Comparison of ENCODE assay signal across 9 mouse cellular contexts in the genomic region with DNA sequence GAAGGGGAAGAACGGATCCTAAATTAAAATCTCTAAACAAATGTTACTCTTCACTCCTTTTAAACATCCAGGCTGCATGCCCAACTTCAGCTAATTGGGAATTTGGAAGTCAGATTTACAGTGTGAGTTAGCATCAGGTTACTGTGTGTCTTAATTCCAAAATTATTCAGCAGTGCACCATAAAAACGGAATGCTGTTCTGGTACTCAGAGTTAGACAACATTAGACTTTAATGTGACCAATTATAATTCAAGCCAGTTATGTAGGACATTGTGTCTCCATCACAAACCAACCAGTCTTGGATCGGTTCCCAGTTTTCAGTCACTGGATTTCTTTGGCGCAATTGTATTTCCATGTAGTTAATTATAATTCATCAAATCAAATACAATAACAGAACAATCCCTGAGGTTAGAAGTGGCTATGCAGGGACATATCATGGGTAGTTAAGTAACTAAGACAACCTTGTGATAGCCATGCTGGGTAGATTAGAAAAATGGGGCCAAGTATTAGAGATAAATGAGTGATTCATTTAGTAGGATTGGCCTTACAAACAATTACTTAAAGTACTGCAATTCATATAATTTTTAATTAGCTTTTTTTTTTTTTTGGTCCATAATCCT.
DNase-seq lines count a peak whose midpoint lies in the region; ATAC-seq and TF ChIP-seq lines count a peak whose summit lies in the region.
"Had no signal": no experiment of that assay in that cellular context is flagged by ENCODE, and none has a peak within 500 bp of the region (broad histone marks: within the 10 kb centered on the region; RNA-seq: fewer than 3 reads in every experiment).

No protein-coding gene starts in this region.

- H3K4me2 ChIP-seq in hindbrain, embryonic 14.5 days (replicated peaks), result no peak overlapping the region
- no peak overlapping the region for H3K4me2 ChIP-seq in hindbrain, embryonic 11.5 days (replicated peaks; ENCODE audit: low read depth, low read length)
- H3K4me2 ChIP-seq: hindbrain, embryonic 15.5 days; lung, embryonic 15.5 days had no signal

- ATAC-seq in hindbrain, embryonic 14.5 days (ENCODE audit: low FRiP score), result peak; percentile 73; the same call in 1 of the 2 replicates
- ATAC-seq in hindbrain, embryonic 11.5 days (ENCODE audit: low FRiP score), result no peak

- WGBS in hindbrain, embryonic 14.5 days, result 58% methylated on average over 4 of the region's 4 CpGs
- 90% methylated on average over 4 of the region's 4 CpGs for WGBS in hindbrain, embryonic 11.5 days

- DNase-seq in hindbrain, embryonic 14.5 days (ENCODE audit: low spot score), result peak; percentile 39
- no peak for DNase-seq in hindbrain, embryonic 11.5 days (ENCODE audit: low spot score)
- peak; percentile 50 to 53 for DNase-seq in right cerebral cortex, postnatal 10 days (ENCODE audit: low spot score in 2 of 2)
- DNase-seq in right cerebral cortex, postnatal 14 days, result no peak
- DNase-seq in layer of hippocampus, adult 8-10 months (ENCODE audit: low spot score in 2 of 2), result peak; percentile 11 to 51
- no peak for DNase-seq in spleen, postnatal 36 days (ENCODE audit: low spot score in 2 of 2)
- no peak for DNase-seq in gastrocnemius, adult 2 months

- no peak overlapping the region for H3K4me3 ChIP-seq in hindbrain, embryonic 14.5 days (replicated peaks; ENCODE audit: low read length)
- H3K4me3 ChIP-seq in hindbrain, embryonic 11.5 days (ENCODE audit: low read depth, low read length), result no peak overlapping the region
- H3K4me3 ChIP-seq in gastrocnemius, adult 2 months, result no peak overlapping the region
- H3K4me3 ChIP-seq: hindbrain, embryonic 15.5 days; lung, embryonic 15.5 days had no signal

- no peak for TF ChIP-seq CTCF in gastrocnemius, adult 2 months (IDR thresholded peaks at IDR 0.05)

- no peaks in the 10 kb centered on the region for H3K9me3 ChIP-seq in hindbrain, embryonic 14.5 days (ENCODE audit: control insufficient read depth, low read length)
- H3K9me3 ChIP-seq in hindbrain, embryonic 11.5 days (ENCODE audit: control insufficient read depth, low read length), result no peaks in the 10 kb centered on the region
- H3K9me3 ChIP-seq: hindbrain, embryonic 15.5 days; lung, embryonic 15.5 days had no signal

- no peaks in the 10 kb centered on the region for H3K4me1 ChIP-seq in hindbrain, embryonic 14.5 days (replicated peaks; ENCODE audit: control insufficient read depth, insufficient read depth, low read length)
- no peaks in the 10 kb centered on the region for H3K4me1 ChIP-seq in hindbrain, embryonic 11.5 days (replicated peaks; ENCODE audit: control insufficient read depth, insufficient read depth, low read length)
- H3K4me1 ChIP-seq: lung, embryonic 15.5 days had no signal

- no peaks in the 10 kb centered on the region for H3K36me3 ChIP-seq in hindbrain, embryonic 14.5 days (replicated peaks; ENCODE audit: control insufficient read depth, insufficient read depth)
- H3K36me3 ChIP-seq in hindbrain, embryonic 11.5 days (ENCODE audit: control insufficient read depth, insufficient read depth, low read length), result no peaks in the 10 kb centered on the region
- H3K36me3 ChIP-seq: hindbrain, embryonic 15.5 days; lung, embryonic 15.5 days had no signal

- H3K27me3 ChIP-seq in hindbrain, embryonic 14.5 days (ENCODE audit: control insufficient read depth, insufficient read depth, low read length), result no peaks in the 10 kb centered on the region
- no peaks in the 10 kb centered on the region for H3K27me3 ChIP-seq in hindbrain, embryonic 11.5 days (ENCODE audit: control insufficient read depth, insufficient read depth, low read length)
- H3K27me3 ChIP-seq: hindbrain, embryonic 15.5 days; lung, embryonic 15.5 days had no signal

- H3K27ac ChIP-seq in hindbrain, embryonic 14.5 days, result no peak overlapping the region
- no peak overlapping the region for H3K27ac ChIP-seq in hindbrain, embryonic 11.5 days (ENCODE audit: low read depth, low read length)
- no peak overlapping the region for H3K27ac ChIP-seq in gastrocnemius, adult 2 months
- H3K27ac ChIP-seq: hindbrain, embryonic 15.5 days; lung, embryonic 15.5 days had no signal

- intact Hi-C loops in gastrocnemius, adult 2 months (cut with DNase I), result no loop called here

- H3K9ac ChIP-seq in hindbrain, embryonic 14.5 days, result no peak overlapping the region
- no peak overlapping the region for H3K9ac ChIP-seq in hindbrain, embryonic 11.5 days (ENCODE audit: low read depth, low read length)
- H3K9ac ChIP-seq: hindbrain, embryonic 15.5 days; lung, embryonic 15.5 days had no signal

Comparison
In these comparisons a context has a peak if more than half of its experiments do, and no peak if none do; other contexts are left out.
1. DNase-seq: peak in hindbrain, embryonic 14.5 days (single experiment), right cerebral cortex, postnatal 10 days (2 of 2) and layer of hippocampus, adult 8-10 months (2 of 2); none in hindbrain, embryonic 11.5 days (single experiment), right cerebral cortex, postnatal 14 days (single experiment), spleen, postnatal 36 days (0 of 2) and gastrocnemius, adult 2 months (single experiment).